Mouse (Mus musculus): Measurements from ENCODE around the gene Mdm2. TPM values are rescaled to one million over a fixed set of nuclear protein-coding genes. Genes with fewer than 3 reads are reported as not detected.

Gene Mdm2
- total and polyA plus RNA-seq, 3 experiments = 24.5 to 51.8 (median 50.1) TPM

GRCm38 (mm10) chr10:117701034-117701829 is 9.3 kb downstream of the Mdm2 start:
- intact Hi-C loops (cut with DNase I) = no loop called here
- no peak for TF ChIP-seq POLR2A (IDR thresholded peaks at IDR 0.05; ENCODE audit: insufficient read depth, low read depth, low read length)
- TF ChIP-seq EP300 (IDR thresholded peaks at IDR 0.05; ENCODE audit: insufficient read depth, low read depth, low read length) = no peak
- TF ChIP-seq CTCF (IDR thresholded peaks at IDR 0.05) = no peak
- H3K9ac ChIP-seq (ENCODE audit: low read depth, low read length) = no peak overlapping the region
- H3K27ac ChIP-seq = no peak overlapping the region
- H3K4me3 ChIP-seq = no peak overlapping the region
- H3K27me3 ChIP-seq (ENCODE audit: control insufficient read depth, insufficient read depth, low read length) = no peaks in the 10 kb centered on the region
- no peaks in the 10 kb centered on the region for H3K4me1 ChIP-seq (ENCODE audit: control insufficient read depth, insufficient read depth, low read length)
- H3K79me2 ChIP-seq (replicated peaks; ENCODE audit: control insufficient read depth, insufficient read depth, low read length) = 0 out of 2 replicates have a peak, but pooled peaks cover 3% of the 10 kb centered on the region
- DNase-seq = no peak
- peaks cover 27% of the 10 kb centered on the region for H3K36me3 ChIP-seq (ENCODE audit: control insufficient read depth, insufficient read depth, low read length)
- WGBS = 87% methylated on average over 6 of the region's 6 CpGs

GRCm38 (mm10) chr10:117700450-117700849 is 10.1 kb downstream of the Mdm2 start:
- H3K4me3 ChIP-seq = no peak overlapping the region
- no peaks in the 10 kb centered on the region for H3K27me3 ChIP-seq (ENCODE audit: control insufficient read depth, insufficient read depth, low read length)
- no peak overlapping the region for H3K27ac ChIP-seq
- H3K9ac ChIP-seq (ENCODE audit: low read depth, low read length) = no peak overlapping the region
- intact Hi-C loops (cut with DNase I) = no loop called here
- WGBS = 84% methylated on average over 1 of the region's 1 CpGs
- no peaks in the 10 kb centered on the region for H3K4me1 ChIP-seq (ENCODE audit: control insufficient read depth, insufficient read depth, low read length)
- no peak for TF ChIP-seq EP300 (IDR thresholded peaks at IDR 0.05; ENCODE audit: insufficient read depth, low read depth, low read length)
- TF ChIP-seq CTCF (IDR thresholded peaks at IDR 0.05) = no peak
- TF ChIP-seq POLR2A (IDR thresholded peaks at IDR 0.05; ENCODE audit: insufficient read depth, low read depth, low read length) = no peak
- H3K36me3 ChIP-seq (ENCODE audit: control insufficient read depth, insufficient read depth, low read length) = peaks cover 25% of the 10 kb centered on the region
- DNase-seq = no peak
- H3K79me2 ChIP-seq (replicated peaks; ENCODE audit: control insufficient read depth, insufficient read depth, low read length) = 0 out of 2 replicates have a peak, but pooled peaks cover 3% of the 10 kb centered on the region

- WGBS = 95% methylated on average over 4 of the region's 4 CpGs
- Histone ChIP-seq H3K79me2 (replicated peaks; ENCODE audit: control insufficient read depth, insufficient read depth, low read length) (0 out of 2 replicates have a peak, but pooled peaks cover 3% of the 10 kb centered on the region), H3K27me3 (ENCODE audit: control insufficient read depth, insufficient read depth, low read length) (no peaks in the 10 kb centered on the region), H3K36me3 (ENCODE audit: control insufficient read depth, insufficient read depth, low read length) (peaks cover 25% of the 10 kb centered on the region), H3K4me3 (no peak overlapping the region), H3K4me1 (ENCODE audit: control insufficient read depth, insufficient read depth, low read length) (no peaks in the 10 kb centered on the region), H3K27ac (no peak overlapping the region), H3K9ac (ENCODE audit: low read depth, low read length) (no peak overlapping the region)
- intact Hi-C loops (cut with DNase I) = loop anchor here (10.0 kb wide), 1 partner anchor 335 kb away; no protein-coding TSS in a partner anchor
- TF ChIP-seq EP300 (IDR thresholded peaks at IDR 0.05; ENCODE audit: insufficient read depth, low read depth, low read length) (no peak), POLR2A (IDR thresholded peaks at IDR 0.05; ENCODE audit: insufficient read depth, low read depth, low read length) (no peak)
- DNase-seq = no peak
Measured at GRCm38 (mm10) chr10:117699914-117700313, 10.6 kb downstream of the Mdm2 start.

- DNase-seq = no peak
- TF ChIP-seq EP300 (IDR thresholded peaks at IDR 0.05; ENCODE audit: insufficient read depth, low read depth, low read length) = no peak
- Histone ChIP-seq H3K79me2 (replicated peaks; ENCODE audit: control insufficient read depth, insufficient read depth, low read length) (0 out of 2 replicates have a peak, but pooled peaks cover 3% of the 10 kb centered on the region), H3K9ac (ENCODE audit: low read depth, low read length) (no peak overlapping the region), H3K4me1 (ENCODE audit: control insufficient read depth, insufficient read depth, low read length) (no peaks in the 10 kb centered on the region), H3K36me3 (ENCODE audit: control insufficient read depth, insufficient read depth, low read length) (peaks cover 27% of the 10 kb centered on the region), H3K4me3 (no peak overlapping the region), H3K27ac (no peak overlapping the region), H3K27me3 (ENCODE audit: control insufficient read depth, insufficient read depth, low read length) (no peaks in the 10 kb centered on the region)
- intact Hi-C loops (cut with DNase I) = loop anchor here (10.0 kb wide), 1 partner anchor 334 kb away; no protein-coding TSS in a partner anchor
- whole genome bisulfite sequencing = 96% methylated on average over 10 of the region's 10 CpGs
Measured at GRCm38 (mm10) chr10:117698313-117699138, 12.0 kb downstream of the Mdm2 start.

GRCm38 (mm10) chr10:117697561-117698115 is 12.9 kb downstream of the Mdm2 start:
- 0 out of 2 replicates have a peak, but pooled peaks cover 2% of the 10 kb centered on the region for H3K79me2 ChIP-seq (replicated peaks; ENCODE audit: control insufficient read depth, insufficient read depth, low read length)
- no peaks in the 10 kb centered on the region for H3K27me3 ChIP-seq (ENCODE audit: control insufficient read depth, insufficient read depth, low read length)
- no peaks in the 10 kb centered on the region for H3K4me1 ChIP-seq (ENCODE audit: control insufficient read depth, insufficient read depth, low read length)
- no peak overlapping the region for H3K27ac ChIP-seq
- TF ChIP-seq CTCF (IDR thresholded peaks at IDR 0.05) (no peak), EP300 (IDR thresholded peaks at IDR 0.05; ENCODE audit: insufficient read depth, low read depth, low read length) (no peak), POLR2A (IDR thresholded peaks at IDR 0.05; ENCODE audit: insufficient read depth, low read depth, low read length) (no peak)
- peaks cover 20% of the 10 kb centered on the region for H3K36me3 ChIP-seq (ENCODE audit: control insufficient read depth, insufficient read depth, low read length)
- H3K4me3 ChIP-seq = no peak overlapping the region
- 95% methylated on average over 3 of the region's 3 CpGs for WGBS
- intact Hi-C loops (cut with DNase I) = loop anchor here (10.0 kb wide), 1 partner anchor 333 kb away; no protein-coding TSS in a partner anchor
- H3K9ac ChIP-seq (ENCODE audit: low read depth, low read length) = no peak overlapping the region
- no peak for DNase-seq
